Mouse (Mus musculus) urinary bladder, postnatal 4 days (tissue): ENCODE results near the gene AF366264.
"Not testable (repeated sequence)": the region's sequence is repeated elsewhere in the genome, so short reads cannot be mapped to it uniquely, and the experiment has no call there.

ENCODE experiments used
- DNase-seq, 2 experiments: peaks; one replicate each; pipeline ENCODE4 v3.0.0; 2021 to 2022; ENCODE audit warnings: low spot score in 2 of 2

Gene AF366264

GRCm38 (mm10) chr8:13838289-13838688, at the start of gene AF366264:
TSS of gene AF366264 (minus strand) at chr8:13838389.
- not testable (repeated sequence) for DNase-seq

- DNase-seq: not testable (repeated sequence)
Observed at GRCm38 (mm10) chr8:13843286-13843685, 5.1 kb upstream of the AF366264 start.

- DNase-seq: no peak
Observed at GRCm38 (mm10) chr8:13828598-13829172, 9.5 kb downstream of the AF366264 start.

GRCm38 (mm10) chr8:13799566-13799965, 38.6 kb downstream of the AF366264 start:
- no peak for DNase-seq

GRCm38 (mm10) chr8:13797676-13798075, 40.5 kb downstream of the AF366264 start:
- DNase-seq: no peak

- DNase-seq: no peak
Observed at GRCm38 (mm10) chr8:13793746-13794101, 44.5 kb downstream of the AF366264 start.

- DNase-seq: no peak
Observed at GRCm38 (mm10) chr8:13793097-13793745, 45.0 kb downstream of the AF366264 start.

- no peak for DNase-seq
Observed at GRCm38 (mm10) chr8:13789606-13790005, 48.6 kb downstream of the AF366264 start.

- peak; percentile 94 to 98 for DNase-seq
Observed at GRCm38 (mm10) chr8:13785764-13786299, 52.4 kb downstream of the AF366264 start.

- peak; percentile 87 to 92 for DNase-seq
Observed at GRCm38 (mm10) chr8:13785250-13785763, 52.9 kb downstream of the AF366264 start, which contains the start of gene Upf3a. TSS of gene Upf3a (plus strand) at chr8:13785615.
